Mouse (Mus musculus) megakaryocyte-erythroid progenitor cell, adult 5-6 weeks (primary cell): Measurements from ENCODE around the gene Krtap5-2. TPM values are rescaled to one million over a fixed set of nuclear protein-coding genes. Genes with fewer than 3 reads are reported as not detected.
"Not testable (repeated sequence)": the region's sequence is repeated elsewhere in the genome, so short reads cannot be mapped to it uniquely, and the experiment has no call there.

Experiments used
- ATAC-seq: replicated peaks from 2 replicates; pipeline ENCODE4 v1.8.0; 2016; ENCODE audit warnings: mild to moderate bottlenecking, inconsistent platforms; ENCODE audit not compliant: severe bottlenecking, poor library complexity, low FRiP score, low TSS enrichment
- total RNA-seq, 2 experiments: library from RNA; stranded (forward) in 1 of 2; stranded (reverse) in 1 of 2; fragments of 200-1000, 215-1000 nt in 1 of 2; fragments of >200 nt in 1 of 2; fragmentation: Nextera tagmentation in 1 of 2; gene quantifications; 2 replicates each; pipeline ENCODE4 v1.2.3; 2014 to 2017

Krtap5-2 gene
- total RNA-seq (2014; fragmentation: Nextera tagmentation) = not detected in 2 replicates
- not detected in 2 replicates for total RNA-seq (2017)

GRCm38 (mm10) chr7:142175905-142176304 lies at the start of gene Krtap5-2:
TSS of gene Krtap5-2 (minus strand) at chr7:142176005.
- not testable (repeated sequence) for ATAC-seq

GRCm38 (mm10) chr7:142224518-142224917 lies 48.7 kb upstream of the Krtap5-2 start:
- no peak for ATAC-seq

- ATAC-seq = not testable (repeated sequence)
Measured at GRCm38 (mm10) chr7:142212136-142212535, 36.3 kb upstream of the Krtap5-2 start.

- ATAC-seq = no peak
Measured at GRCm38 (mm10) chr7:142211559-142211958, 35.8 kb upstream of the Krtap5-2 start, which contains the start of gene Gm7579. TSS of gene Gm7579 (plus strand) at chr7:142211859.

- ATAC-seq = not testable (repeated sequence)
Measured at GRCm38 (mm10) chr7:142206891-142207290, 31.1 kb upstream of the Krtap5-2 start.

- ATAC-seq = no peak
Measured at GRCm38 (mm10) chr7:142205488-142205887, 29.7 kb upstream of the Krtap5-2 start.

- ATAC-seq = no peak
Measured at GRCm38 (mm10) chr7:142201064-142201463, 25.3 kb upstream of the Krtap5-2 start, which contains the start of gene Krtap5-3. TSS of gene Krtap5-3 (plus strand) at chr7:142201364.

GRCm38 (mm10) chr7:142198748-142199147 lies 22.9 kb upstream of the Krtap5-2 start:
- no peak for ATAC-seq

- no peak for ATAC-seq
Measured at GRCm38 (mm10) chr7:142190289-142190688, 14.5 kb upstream of the Krtap5-2 start, which contains the start of gene Gm10153. TSS of gene Gm10153 (minus strand) at chr7:142190389.

GRCm38 (mm10) chr7:142188156-142188555 lies 12.4 kb upstream of the Krtap5-2 start:
- ATAC-seq = no peak

GRCm38 (mm10) chr7:142181021-142181420 lies 5.2 kb upstream of the Krtap5-2 start:
- ATAC-seq = no peak

- ATAC-seq = no peak
Measured at GRCm38 (mm10) chr7:142178685-142179084, 2.9 kb upstream of the Krtap5-2 start.

GRCm38 (mm10) chr7:142169836-142170235 lies 6.0 kb downstream of the Krtap5-2 start:
- peak; percentile 85 for ATAC-seq

- not testable (repeated sequence) for ATAC-seq
Measured at GRCm38 (mm10) chr7:142165639-142166038, 10.2 kb downstream of the Krtap5-2 start, which contains the start of gene Gm4553. TSS of gene Gm4553 (minus strand) at chr7:142165739.

- no peak for ATAC-seq
Measured at GRCm38 (mm10) chr7:142159366-142159765, 16.4 kb downstream of the Krtap5-2 start.

- not testable (repeated sequence) for ATAC-seq
Measured at GRCm38 (mm10) chr7:142157013-142157412, 18.8 kb downstream of the Krtap5-2 start, which contains the start of gene Gm29735. TSS of gene Gm29735 (minus strand) at chr7:142157113.

GRCm38 (mm10) chr7:142155308-142155707 lies 20.5 kb downstream of the Krtap5-2 start:
- no peak for ATAC-seq

- no peak for ATAC-seq
Measured at GRCm38 (mm10) chr7:142152191-142152590, 23.6 kb downstream of the Krtap5-2 start.

- ATAC-seq = no peak
Measured at GRCm38 (mm10) chr7:142148633-142149032, 27.2 kb downstream of the Krtap5-2 start.

GRCm38 (mm10) chr7:142146033-142146432 lies 29.8 kb downstream of the Krtap5-2 start:
- peak; percentile 70 for ATAC-seq

GRCm38 (mm10) chr7:142145413-142145940 lies 30.3 kb downstream of the Krtap5-2 start:
- no peak for ATAC-seq
